ENCODE assay signal across 8 mouse cellular contexts in the genomic region with DNA sequence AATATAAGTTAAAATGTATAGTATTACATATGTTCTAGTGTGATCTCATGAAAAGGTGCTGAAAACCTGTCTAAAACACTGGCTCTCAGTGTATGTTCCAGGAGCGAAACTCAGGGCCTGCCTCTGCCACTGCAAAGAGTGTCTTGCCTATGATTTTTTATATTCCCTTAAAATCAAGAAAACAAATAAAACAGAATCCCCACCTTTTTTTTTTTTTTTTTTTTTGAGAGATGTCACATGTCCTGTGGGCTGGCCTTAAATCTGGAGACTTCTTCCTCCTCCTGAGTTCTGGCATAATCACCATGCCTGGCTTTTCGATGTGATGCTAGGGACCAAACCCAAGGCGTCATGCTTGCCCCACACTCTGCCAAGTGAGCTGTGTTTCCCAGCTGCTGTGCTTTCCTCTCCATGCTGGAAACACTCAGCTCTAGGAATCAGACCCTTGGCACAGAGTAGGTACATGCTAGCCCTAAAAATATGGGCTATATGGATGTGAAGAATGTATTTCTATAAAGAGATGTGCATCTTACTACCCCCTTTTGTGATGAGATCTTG. TPM values are rescaled to one million over a fixed set of nuclear protein-coding genes. Genes with fewer than 3 reads are reported as not detected.
DNase-seq lines count a peak whose midpoint lies in the region; ATAC-seq and TF ChIP-seq lines count a peak whose summit lies in the region.

No protein-coding gene starts in this region.

- H3K9me3 ChIP-seq in midbrain, embryonic 10.5 days (replicated peaks): no peaks in the 10 kb centered on the region
- no peaks in the 10 kb centered on the region for H3K9me3 ChIP-seq in midbrain, embryonic 11.5 days (ENCODE audit: control insufficient read depth, low read length)
- H3K9me3 ChIP-seq in neural tube, embryonic 15.5 days (replicated peaks): no peaks in the 10 kb centered on the region

- no peak overlapping the region for H3K4me3 ChIP-seq in midbrain, embryonic 10.5 days
- H3K4me3 ChIP-seq in midbrain, embryonic 11.5 days (ENCODE audit: low read depth, low read length): no peak overlapping the region
- no peak overlapping the region for H3K4me3 ChIP-seq in embryonic fibroblast, embryonic 13.5 days (ENCODE audit: insufficient read depth, low read length)
- no peak overlapping the region for H3K4me3 ChIP-seq in neural tube, embryonic 15.5 days (replicated peaks)

- no peak for TF ChIP-seq CTCF in embryonic fibroblast, embryonic 13.5 days (IDR thresholded peaks at IDR 0.05; ENCODE audit: borderline replicate concordance, insufficient read depth, low read length)

- no peak overlapping the region for H3K9ac ChIP-seq in midbrain, embryonic 11.5 days (ENCODE audit: low read length)
- H3K9ac ChIP-seq in neural tube, embryonic 15.5 days (replicated peaks): no peak overlapping the region

- no peaks in the 10 kb centered on the region for H3K27me3 ChIP-seq in midbrain, embryonic 10.5 days (ENCODE audit: low read depth, poor library complexity, severe bottlenecking)
- no peaks in the 10 kb centered on the region for H3K27me3 ChIP-seq in midbrain, embryonic 11.5 days (ENCODE audit: control insufficient read depth, insufficient read depth, low read length)
- no peaks in the 10 kb centered on the region for H3K27me3 ChIP-seq in neural tube, embryonic 15.5 days (replicated peaks)

- H3K36me3 ChIP-seq in midbrain, embryonic 10.5 days: peaks cover 10% of the 10 kb centered on the region
- no peaks in the 10 kb centered on the region; the same call in 1 of the 2 replicates for H3K36me3 ChIP-seq in midbrain, embryonic 11.5 days (ENCODE audit: control insufficient read depth, insufficient read depth, low read length)
- no peaks in the 10 kb centered on the region for H3K36me3 ChIP-seq in neural tube, embryonic 15.5 days

- no peak overlapping the region for H3K4me2 ChIP-seq in midbrain, embryonic 11.5 days
- H3K4me2 ChIP-seq in neural tube, embryonic 15.5 days: no peak overlapping the region

- peaks cover 41% of the 10 kb centered on the region for H3K4me1 ChIP-seq in midbrain, embryonic 10.5 days
- H3K4me1 ChIP-seq in midbrain, embryonic 11.5 days (ENCODE audit: control insufficient read depth, insufficient read depth, low read length): peaks cover 16% of the 10 kb centered on the region
- no peaks in the 10 kb centered on the region; the same call in 1 of the 2 replicates for H3K4me1 ChIP-seq in embryonic fibroblast, embryonic 13.5 days (ENCODE audit: control insufficient read depth, insufficient read depth, low read length)
- H3K4me1 ChIP-seq in neural tube, embryonic 15.5 days: peaks cover 31% of the 10 kb centered on the region

- intact Hi-C loops in heart, postnatal 14 days (cut with DNase I): no loop called here

- H3K27ac ChIP-seq in midbrain, embryonic 10.5 days (replicated peaks): peak overlapping the region; percentile 68; the same call in 1 of the 2 replicates
- H3K27ac ChIP-seq in midbrain, embryonic 11.5 days (ENCODE audit: low read depth, low read length): no peak overlapping the region
- H3K27ac ChIP-seq in embryonic fibroblast, embryonic 13.5 days (ENCODE audit: insufficient read depth, low read length): peak overlapping the region; percentile 67
- H3K27ac ChIP-seq in neural tube, embryonic 15.5 days (replicated peaks): peak overlapping the region; percentile 51

- no peak for TF ChIP-seq POLR2A in embryonic fibroblast, embryonic 13.5 days (IDR thresholded peaks at IDR 0.05; ENCODE audit: low read depth, low read length)

- no peak for DNase-seq in midbrain, embryonic 10.5 days (ENCODE audit: low spot score)
- DNase-seq in midbrain, embryonic 11.5 days (ENCODE audit: low spot score, missing footprints): no peak
- peak; percentile 44 to 66 for DNase-seq in heart, postnatal 14 days
- no peak for DNase-seq in embryo, embryonic 10 days (ENCODE audit: low spot score)
- DNase-seq in kidney, adult 11 months: no peak
- DNase-seq in testis, postnatal 10 days (ENCODE audit: low spot score): no peak

- ATAC-seq in midbrain, embryonic 11.5 days (ENCODE audit: low FRiP score): no peak
- no peak for ATAC-seq in neural tube, embryonic 15.5 days (ENCODE audit: low FRiP score)

- WGBS in midbrain, embryonic 10.5 days: 86% methylated on average over 3 of the region's 3 CpGs
- 77% methylated on average over 3 of the region's 3 CpGs for WGBS in midbrain, embryonic 11.5 days
- 75% methylated on average over 3 of the region's 3 CpGs for WGBS in neural tube, embryonic 15.5 days

RNA-seq across cellular contexts. Expression of gene Ncoa3, which starts 17.0 kb away (rescaled TPM):
- polyA plus RNA-seq in midbrain, embryonic 10.5 days (2016; fragmentation: Nextera tagmentation; extraction: Ambion mirVana): 15.2 and 15.9 TPM in 2 replicates
- 16.1 and 17.4 TPM in 2 replicates for polyA plus RNA-seq in midbrain, embryonic 11.5 days (2014; fragmentation: Nextera tagmentation; extraction: Ambion mirVana)
- polyA plus RNA-seq in embryonic fibroblast, embryonic 13.5 days (2011; ENCODE audit: insufficient read length, low read depth, missing spikeins): 21.6 and 27.2 TPM in 2 replicates
- total RNA-seq in heart, postnatal 14 days (2021): 10 to 100 TPM; 28.7 to 31.5 TPM
- 13.3 and 14.6 TPM in 2 replicates for polyA plus RNA-seq in neural tube, embryonic 15.5 days (2015; fragmentation: Nextera tagmentation; extraction: Ambion mirVana)

Comparison
In these comparisons a context has a peak if more than half of its experiments do, and no peak if none do; other contexts are left out.
1. DNase-seq: peak in heart, postnatal 14 days (2 of 2); none in midbrain, embryonic 10.5 days (single experiment), midbrain, embryonic 11.5 days (single experiment), embryo, embryonic 10 days (single experiment), kidney, adult 11 months (single experiment) and testis, postnatal 10 days (single experiment).